Mouse (Mus musculus) common myeloid progenitor, adult 5-6 weeks (primary cell): ENCODE data around the gene Olfr213. TPM values are rescaled to one million over a fixed set of nuclear protein-coding genes. Genes with fewer than 3 reads are reported as not detected.
"Not testable (repeated sequence)": the region's sequence is repeated elsewhere in the genome, so short reads cannot be mapped to it uniquely, and the experiment has no call there.

Source experiments
- ATAC-seq: replicated peaks from 2 replicates; pipeline ENCODE4 v1.8.0; 2016; ENCODE audit warnings: low read depth, mild to moderate bottlenecking, moderate TSS enrichment, inconsistent platforms; ENCODE audit not compliant: poor library complexity, severe bottlenecking
- total RNA-seq: library from RNA; stranded (forward); fragments of 200-1000, 187-1606 nt; gene quantifications from 2 replicates; pipeline ENCODE4 v1.2.3, GENCODE M21; 2017

The Olfr213 gene
- not detected in 2 replicates for total RNA-seq

GRCm38 (mm10) chr6:116538156-116538555 lies at the start of gene Olfr213:
Olfr213 (plus strand) TSS chr6:116538456.
- no peak for ATAC-seq

- no peak for ATAC-seq
Measured at GRCm38 (mm10) chr6:116488791-116489190, 49.5 kb upstream of the Olfr213 start, which contains the start of gene Olfr211. Olfr211 (plus strand) TSS chr6:116489091.

GRCm38 (mm10) chr6:116493742-116494141 lies 44.5 kb upstream of the Olfr213 start:
- no peak for ATAC-seq

DNA sequence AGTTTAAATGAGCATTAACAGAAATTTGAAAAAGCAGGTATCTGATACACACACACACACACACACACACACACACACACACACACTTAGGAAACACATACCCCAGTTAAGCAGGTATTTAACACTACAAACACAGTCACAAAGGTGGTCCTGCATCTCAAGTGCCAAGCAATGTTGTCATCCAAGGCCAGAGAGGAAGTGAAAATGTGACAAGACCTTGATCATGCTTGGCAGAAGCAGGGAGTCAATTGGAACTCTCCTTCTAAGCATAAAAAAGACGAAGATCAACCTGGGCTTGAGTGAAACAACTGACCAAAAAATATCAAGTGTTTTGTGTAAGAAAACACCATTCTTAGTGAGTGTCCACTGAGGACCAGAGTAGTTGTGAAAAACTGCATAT lies 42.3 kb upstream of the Olfr213 start:
- no peak for ATAC-seq

DNA sequence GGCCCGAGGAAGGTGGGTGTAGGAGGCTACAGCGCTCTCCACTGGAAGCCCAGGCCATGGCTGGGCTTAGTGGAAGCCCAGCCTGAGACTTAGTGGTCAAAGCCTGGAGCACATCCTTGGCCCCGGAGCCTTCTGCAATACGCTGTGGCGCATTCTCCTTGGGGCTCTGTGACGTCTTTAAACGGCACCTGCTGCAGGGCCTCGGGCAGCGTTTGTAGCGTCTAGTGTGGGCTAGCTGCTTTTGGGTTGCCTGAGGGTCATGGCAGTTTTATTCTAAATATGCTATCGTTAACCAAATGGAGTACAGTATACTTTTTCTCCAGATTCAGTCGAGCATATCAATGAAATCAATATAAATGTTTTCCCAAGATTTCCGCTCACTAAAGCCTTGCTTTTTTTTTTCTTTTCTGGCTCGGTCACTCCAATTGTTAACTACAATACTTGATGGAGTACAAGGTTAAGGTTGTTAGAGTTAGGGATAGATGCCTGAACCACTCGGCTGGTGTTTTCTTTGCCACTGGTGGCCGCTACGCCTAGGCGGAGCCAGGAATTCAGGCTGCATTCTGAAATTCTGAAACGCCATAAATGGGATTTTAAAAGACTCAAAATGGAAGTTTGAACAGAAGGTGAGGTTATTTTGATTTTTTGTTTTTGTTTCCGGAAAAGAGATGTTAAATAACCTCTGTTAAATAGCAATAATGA lies 31.8 kb upstream of the Olfr213 start, which contains the start of gene Olfr212:
Olfr212 (plus strand) TSS at position 215 of the 702 bp plus-strand sequence.
- peak; percentile 47; the same call in 1 of the 2 replicates for ATAC-seq

DNA sequence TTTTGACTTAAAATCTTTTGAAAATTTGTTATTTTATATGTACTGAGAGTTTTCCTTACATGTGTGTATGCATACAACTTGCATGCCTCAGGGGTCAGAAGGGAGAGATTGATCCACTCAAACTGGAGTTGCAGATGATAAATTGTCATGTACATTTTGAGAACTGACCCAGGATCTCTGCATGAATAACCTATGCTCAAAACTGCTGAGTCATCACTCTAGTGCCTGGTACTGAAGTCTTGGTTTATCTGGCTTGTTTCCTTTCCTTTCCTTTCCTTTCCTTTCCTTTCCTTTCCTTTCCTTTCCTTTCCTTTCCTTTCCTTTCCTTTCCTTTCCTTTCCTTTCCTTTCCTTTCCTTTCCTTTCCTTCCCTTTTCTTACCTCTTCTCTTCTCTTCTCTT lies 23.4 kb upstream of the Olfr213 start:
- ATAC-seq = no peak

- peak; percentile 63 for ATAC-seq
Measured at GRCm38 (mm10) chr6:116542500-116542899, 4.2 kb downstream of the Olfr213 start.

- ATAC-seq = not testable (repeated sequence)
Measured at GRCm38 (mm10) chr6:116550841-116551240, 12.6 kb downstream of the Olfr213 start, which contains the start of gene Gm5580. Gm5580 (plus strand) TSS chr6:116551141.

DNA sequence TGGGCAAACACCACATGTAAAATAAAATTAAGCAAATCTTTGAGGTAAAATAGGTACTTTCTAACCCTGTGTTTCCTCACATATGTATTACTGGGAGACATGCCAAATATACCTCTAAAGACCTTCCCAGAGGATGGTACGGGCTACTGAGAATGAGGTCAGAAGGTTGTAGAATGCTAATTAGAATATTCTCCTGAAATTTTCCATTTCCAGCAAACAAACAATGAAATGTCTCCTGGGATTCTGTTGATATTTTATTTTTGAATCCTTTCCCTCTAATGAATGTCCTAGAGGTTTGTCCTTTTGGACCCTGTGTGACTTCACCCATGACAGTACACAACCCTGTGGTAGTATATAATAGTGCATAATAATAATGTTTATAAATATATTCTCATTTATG lies 15.7 kb downstream of the Olfr213 start, which contains the start of gene Olfr214:
Olfr214 (plus strand) TSS at position 301 of the 400 bp plus-strand sequence.
- no peak for ATAC-seq

DNA sequence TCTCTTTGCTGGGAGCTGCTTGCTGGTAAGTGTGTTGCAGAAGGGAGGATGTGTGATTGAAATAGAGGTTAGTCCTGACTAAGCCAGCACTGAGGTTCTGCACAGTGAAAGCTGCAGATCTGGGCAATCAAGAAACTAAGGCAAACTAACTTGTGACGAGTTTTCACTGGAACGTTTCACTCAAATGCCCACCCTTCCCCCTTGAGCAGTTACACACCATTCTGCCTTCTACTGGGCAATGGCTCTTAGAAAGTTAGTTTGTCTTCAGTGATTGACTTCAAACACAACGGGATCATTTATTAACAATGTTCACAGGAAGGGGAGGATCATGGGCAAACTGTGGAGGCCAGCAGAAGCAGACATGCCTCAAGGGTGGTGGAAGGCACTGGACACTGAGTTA lies 16.7 kb downstream of the Olfr213 start:
- ATAC-seq = no peak

GRCm38 (mm10) chr6:116569834-116570233 lies 31.6 kb downstream of the Olfr213 start:
- ATAC-seq = peak; percentile 87

DNA sequence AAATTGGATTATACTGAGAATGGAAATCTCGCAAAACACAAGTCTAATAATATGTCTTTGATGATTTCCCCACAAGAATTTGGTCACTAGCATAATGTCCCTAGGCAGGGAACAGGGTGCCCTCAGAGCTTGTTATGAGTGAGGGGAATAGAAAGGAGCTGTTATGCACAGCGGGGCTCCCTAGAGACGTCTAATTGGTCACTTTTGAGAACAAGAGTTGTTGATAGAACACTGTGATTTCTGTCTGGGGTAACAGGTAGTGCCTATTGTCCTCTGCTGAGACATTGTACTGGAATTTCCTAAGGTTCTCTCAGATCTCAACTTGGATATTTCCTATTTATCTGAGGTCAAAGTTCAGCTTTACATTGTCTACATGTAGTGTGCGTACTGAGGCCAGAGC lies 45.8 kb downstream of the Olfr213 start, which contains the start of gene Olfr215:
Olfr215 (minus strand) TSS at position 101 of the 400 bp plus-strand sequence.
- ATAC-seq = no peak

Other genes starting within 250 kb of the Olfr213 start
- 20.6 and 24.8 TPM in 2 replicates for gene March8, start 200.4 kb upstream of the Olfr213 start, total RNA-seq
- 6.3 TPM in 2 replicates for gene Alox5, start 77.3 kb upstream of the Olfr213 start, total RNA-seq
- not detected in 2 replicates for gene Olfr211, start 49.4 kb upstream of the Olfr213 start, total RNA-seq
- not detected in 2 replicates for gene Olfr212, start 31.9 kb upstream of the Olfr213 start, total RNA-seq
- gene Gm5580, start 12.7 kb downstream of the Olfr213 start, total RNA-seq = 0.92 and 1.2 TPM in 2 replicates
- not detected in 2 replicates for gene Olfr214, start 15.8 kb downstream of the Olfr213 start, total RNA-seq
- not detected in 2 replicates for gene Olfr215, start 45.7 kb downstream of the Olfr213 start, total RNA-seq
- gene Zfp422, start 90.5 kb downstream of the Olfr213 start, total RNA-seq = 79.8 and 85.1 TPM in 2 replicates
- gene Depp1, start 112.2 kb downstream of the Olfr213 start, total RNA-seq = 0.63 and 1.6 TPM in 2 replicates
- 15.0 and 17.4 TPM in 2 replicates for gene Rassf4, start 135.5 kb downstream of the Olfr213 start, total RNA-seq
- gene Tmem72, start 178.5 kb downstream of the Olfr213 start, total RNA-seq = 0.05 TPM in 2 replicates